Mouse (Mus musculus) cerebral cortex, adult 2 months (tissue): ENCODE measurements around the gene S100a10.

Source experiments
- WGBS: fragments of 180-500 bp; shearing (Covaris S2); methylation state at CpG from one replicate; pipeline ENCODE4 v1.1.7; 2018; 5-methylcytosine and 5-hydroxymethylcytosine counted together

The S100a10 gene

GRCm38 (mm10) chr3:93580039-93580403 is 25.1 kb downstream of the S100a10 start:
- WGBS, result 82% methylated on average over 2 of the region's 2 CpGs

GRCm38 (mm10) chr3:93580946-93581345 is 26.1 kb downstream of the S100a10 start:
- 80% methylated on average over 2 of the region's 2 CpGs for WGBS

- 86% methylated on average over 4 of the region's 4 CpGs for WGBS
Measured at GRCm38 (mm10) chr3:93581687-93582086, 26.8 kb downstream of the S100a10 start.

- WGBS, result 81% methylated on average over 2 of the region's 2 CpGs
Measured at GRCm38 (mm10) chr3:93583056-93583455, 28.2 kb downstream of the S100a10 start.

GRCm38 (mm10) chr3:93589629-93590028 is 34.7 kb downstream of the S100a10 start:
- WGBS, result 95% methylated on average over 5 of the region's 5 CpGs

GRCm38 (mm10) chr3:93590256-93590655 is 35.4 kb downstream of the S100a10 start:
- 77% methylated on average over 1 of the region's 1 CpGs for whole genome bisulfite sequencing

GRCm38 (mm10) chr3:93592100-93592499 is 37.2 kb downstream of the S100a10 start:
- WGBS, result 92% methylated on average over 2 of the region's 2 CpGs

- whole genome bisulfite sequencing, result 87% methylated on average over 4 of the region's 4 CpGs
Measured at GRCm38 (mm10) chr3:93592976-93593375, 38.1 kb downstream of the S100a10 start.

- WGBS, result 72% methylated on average over 1 of the region's 1 CpGs
Measured at GRCm38 (mm10) chr3:93593512-93593911, 38.6 kb downstream of the S100a10 start.

GRCm38 (mm10) chr3:93596632-93597031 is 41.8 kb downstream of the S100a10 start:
- 90% methylated on average over 1 of the region's 1 CpGs for WGBS

- WGBS, result 38% methylated on average over 5 of the region's 5 CpGs
Measured at GRCm38 (mm10) chr3:93597221-93597913, 42.5 kb downstream of the S100a10 start.

GRCm38 (mm10) chr3:93597970-93598369 is 43.1 kb downstream of the S100a10 start:
- WGBS, result 93% methylated on average over 7 of the region's 7 CpGs

GRCm38 (mm10) chr3:93600206-93600605 is 45.3 kb downstream of the S100a10 start:
- 92% methylated on average over 2 of the region's 2 CpGs for WGBS

GRCm38 (mm10) chr3:93601903-93602302 is 47.0 kb downstream of the S100a10 start:
- WGBS, result 95% methylated on average over 1 of the region's 1 CpGs
